Mouse (Mus musculus): ENCODE data around the gene Slc8a1. TPM values are rescaled to one million over a fixed set of nuclear protein-coding genes. Genes with fewer than 3 reads are reported as not detected.

Gene Slc8a1
- polyA plus RNA-seq, 1 experiment from 2014 or later: 0.69 TPM

DNA sequence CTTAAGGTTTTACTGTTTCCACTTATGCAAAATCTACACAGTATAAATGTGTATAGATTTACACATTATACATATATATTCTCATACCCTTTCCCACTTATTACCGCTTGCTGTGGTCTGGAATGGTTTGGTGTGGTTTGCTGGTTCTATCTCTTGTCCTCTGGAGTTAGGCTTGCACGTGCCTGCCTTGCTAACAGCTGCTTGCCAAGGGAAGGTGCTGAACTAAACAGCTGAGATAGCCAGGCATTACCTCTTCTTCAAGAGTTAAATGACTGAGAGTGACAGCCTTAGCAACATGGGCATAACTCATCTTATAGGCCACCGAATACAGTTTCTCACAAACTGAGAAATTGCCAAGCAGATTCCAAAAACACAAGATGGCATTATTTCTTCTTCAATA is 211.7 kb downstream of the Slc8a1 start:
- no peaks in the 10 kb centered on the region for H3K4me1 ChIP-seq (ENCODE audit: insufficient read depth)
- no peak for ATAC-seq
- no peak overlapping the region for H3K4me3 ChIP-seq (ENCODE audit: low read depth, low read length)
- no peak overlapping the region for H3K27ac ChIP-seq (ENCODE audit: low read depth)
- 0 out of 2 replicates have a peak, but pooled peaks cover 5% of the 10 kb centered on the region for H3K27me3 ChIP-seq (ENCODE audit: insufficient read depth, low read length)
- H3K4me2 ChIP-seq (ENCODE audit: low read depth, low read length): no peak overlapping the region
- no peak for TF ChIP-seq CTCF (IDR thresholded peaks at IDR 0.05; ENCODE audit: low read depth)
- no peak for TF ChIP-seq EP300 (IDR thresholded peaks at IDR 0.05; ENCODE audit: low read depth)
- DNase-seq: no peak
- H3K9ac ChIP-seq (replicated peaks): no peak overlapping the region
- no peaks in the 10 kb centered on the region for H3K36me3 ChIP-seq (replicated peaks; ENCODE audit: insufficient read depth, low read length)
- H3K9me3 ChIP-seq (ENCODE audit: low read length): no peaks in the 10 kb centered on the region
- WGBS (ENCODE audit: insufficient replicate concordance): 76% methylated on average over 3 of the region's 3 CpGs

- H3K36me3 ChIP-seq (replicated peaks; ENCODE audit: insufficient read depth, low read length): no peaks in the 10 kb centered on the region
- DNase-seq: no peak
- H3K27ac ChIP-seq (ENCODE audit: low read depth): no peak overlapping the region
- no peaks in the 10 kb centered on the region for H3K4me1 ChIP-seq (ENCODE audit: insufficient read depth)
- no peak overlapping the region for H3K4me2 ChIP-seq (ENCODE audit: low read depth, low read length)
- H3K4me3 ChIP-seq (ENCODE audit: low read depth, low read length): no peak overlapping the region
- no peak for TF ChIP-seq CTCF (IDR thresholded peaks at IDR 0.05; ENCODE audit: low read depth)
- no peak for TF ChIP-seq EP300 (IDR thresholded peaks at IDR 0.05; ENCODE audit: low read depth)
- H3K9ac ChIP-seq (replicated peaks): no peak overlapping the region
- 65% methylated on average over 6 of the region's 6 CpGs for WGBS (ENCODE audit: insufficient replicate concordance)
- no peak for ATAC-seq
- no peaks in the 10 kb centered on the region for H3K9me3 ChIP-seq (ENCODE audit: low read length)
- H3K27me3 ChIP-seq (ENCODE audit: insufficient read depth, low read length): 0 out of 2 replicates have a peak, but pooled peaks cover 5% of the 10 kb centered on the region
These were observed 213.4 kb downstream of the Slc8a1 start for GRCm38 (mm10) chr17:81524826-81525225.

- Histone ChIP-seq H3K4me1 (ENCODE audit: insufficient read depth) (no peaks in the 10 kb centered on the region), H3K36me3 (replicated peaks; ENCODE audit: insufficient read depth, low read length) (no peaks in the 10 kb centered on the region), H3K9ac (replicated peaks) (no peak overlapping the region), H3K27ac (ENCODE audit: low read depth) (no peak overlapping the region), H3K27me3 (ENCODE audit: insufficient read depth, low read length) (0 out of 2 replicates have a peak, but pooled peaks cover 5% of the 10 kb centered on the region), H3K4me3 (ENCODE audit: low read depth, low read length) (no peak overlapping the region), H3K9me3 (ENCODE audit: low read length) (no peaks in the 10 kb centered on the region), H3K4me2 (ENCODE audit: low read depth, low read length) (no peak overlapping the region)
- WGBS (ENCODE audit: insufficient replicate concordance): 84% methylated on average over 2 of the region's 2 CpGs
- ATAC-seq: no peak
- no peak for DNase-seq
- TF ChIP-seq CTCF (IDR thresholded peaks at IDR 0.05; ENCODE audit: low read depth): no peak
These were observed 214.2 kb downstream of the Slc8a1 start for GRCm38 (mm10) chr17:81523943-81524342.

GRCm38 (mm10) chr17:81518316-81519025 is 219.7 kb downstream of the Slc8a1 start:
- Histone ChIP-seq H3K9me3 (ENCODE audit: low read length) (no peaks in the 10 kb centered on the region), H3K4me3 (ENCODE audit: low read depth, low read length) (no peak overlapping the region), H3K4me1 (ENCODE audit: insufficient read depth) (no peaks in the 10 kb centered on the region), H3K27me3 (ENCODE audit: insufficient read depth, low read length) (no peaks in the 10 kb centered on the region), H3K4me2 (ENCODE audit: low read depth, low read length) (no peak overlapping the region), H3K9ac (replicated peaks) (no peak overlapping the region), H3K27ac (ENCODE audit: low read depth) (no peak overlapping the region), H3K36me3 (replicated peaks; ENCODE audit: insufficient read depth, low read length) (no peaks in the 10 kb centered on the region)
- DNase-seq: no peak
- ATAC-seq: no peak
- no peak for TF ChIP-seq CTCF (IDR thresholded peaks at IDR 0.05; ENCODE audit: low read depth)
- TF ChIP-seq EP300 (IDR thresholded peaks at IDR 0.05; ENCODE audit: low read depth): no peak
- 74% methylated on average over 10 of the region's 10 CpGs for WGBS (ENCODE audit: insufficient replicate concordance)

GRCm38 (mm10) chr17:81516155-81516554 is 222.0 kb downstream of the Slc8a1 start:
- Histone ChIP-seq H3K27ac (ENCODE audit: low read depth) (no peak overlapping the region), H3K9ac (replicated peaks) (no peak overlapping the region), H3K4me1 (ENCODE audit: insufficient read depth) (no peaks in the 10 kb centered on the region), H3K36me3 (replicated peaks; ENCODE audit: insufficient read depth, low read length) (no peaks in the 10 kb centered on the region), H3K27me3 (ENCODE audit: insufficient read depth, low read length) (no peaks in the 10 kb centered on the region), H3K9me3 (ENCODE audit: low read length) (no peaks in the 10 kb centered on the region), H3K4me2 (ENCODE audit: low read depth, low read length) (no peak overlapping the region), H3K4me3 (ENCODE audit: low read depth, low read length) (no peak overlapping the region)
- ATAC-seq: no peak
- 70% methylated on average over 4 of the region's 4 CpGs for WGBS (ENCODE audit: insufficient replicate concordance)
- no peak for TF ChIP-seq CTCF (IDR thresholded peaks at IDR 0.05; ENCODE audit: low read depth)
- TF ChIP-seq EP300 (IDR thresholded peaks at IDR 0.05; ENCODE audit: low read depth): no peak
- no peak for DNase-seq

DNA sequence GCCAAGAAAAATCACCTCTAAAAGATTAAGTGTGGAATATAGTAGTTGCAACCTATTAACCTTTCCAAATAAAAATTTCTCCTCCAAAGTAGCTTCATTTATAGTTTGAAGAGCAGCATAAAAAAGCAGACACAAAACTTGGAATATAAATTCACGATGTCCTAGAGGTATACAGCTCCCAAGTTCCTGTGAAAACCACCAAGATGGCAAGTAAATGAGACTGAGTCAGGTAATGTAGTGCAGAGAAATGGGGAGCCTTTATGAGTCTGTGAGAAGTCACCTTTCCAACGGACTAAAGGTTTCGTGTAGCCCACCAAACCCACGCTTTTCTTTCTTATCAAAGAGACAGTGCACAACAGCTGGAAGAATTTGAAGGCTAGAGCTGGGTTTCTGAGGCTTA is 224.2 kb downstream of the Slc8a1 start:
- Histone ChIP-seq H3K27ac (ENCODE audit: low read depth) (no peak overlapping the region), H3K4me3 (ENCODE audit: low read depth, low read length) (no peak overlapping the region), H3K4me1 (ENCODE audit: insufficient read depth) (no peaks in the 10 kb centered on the region), H3K27me3 (ENCODE audit: insufficient read depth, low read length) (no peaks in the 10 kb centered on the region), H3K4me2 (ENCODE audit: low read depth, low read length) (no peak overlapping the region), H3K9ac (replicated peaks) (no peak overlapping the region), H3K36me3 (replicated peaks; ENCODE audit: insufficient read depth, low read length) (no peaks in the 10 kb centered on the region), H3K9me3 (ENCODE audit: low read length) (no peaks in the 10 kb centered on the region)
- whole genome bisulfite sequencing (ENCODE audit: insufficient replicate concordance): 56% methylated on average over 4 of the region's 4 CpGs
- ATAC-seq (no peak), DNase-seq (no peak)
- TF ChIP-seq EP300 (IDR thresholded peaks at IDR 0.05; ENCODE audit: low read depth): no peak
- no peak for TF ChIP-seq CTCF (IDR thresholded peaks at IDR 0.05; ENCODE audit: low read depth)

Data from liver, postnatal 0 days (tissue).